Mouse (Mus musculus) ES-Bruce4 (cell line): Measurements from ENCODE around the gene Usf1.

ENCODE experiments used
- CTCF ChIP-seq: IDR thresholded peaks from one replicate; pipeline ENCODE4 v1.8.1; 2011; ENCODE audit warnings: low read depth, low read length
- POLR2A ChIP-seq: IDR thresholded peaks from one replicate; pipeline ENCODE4 v1.8.1; 2011; ENCODE audit warnings: low read length; ENCODE audit not compliant: insufficient read depth

DNA sequence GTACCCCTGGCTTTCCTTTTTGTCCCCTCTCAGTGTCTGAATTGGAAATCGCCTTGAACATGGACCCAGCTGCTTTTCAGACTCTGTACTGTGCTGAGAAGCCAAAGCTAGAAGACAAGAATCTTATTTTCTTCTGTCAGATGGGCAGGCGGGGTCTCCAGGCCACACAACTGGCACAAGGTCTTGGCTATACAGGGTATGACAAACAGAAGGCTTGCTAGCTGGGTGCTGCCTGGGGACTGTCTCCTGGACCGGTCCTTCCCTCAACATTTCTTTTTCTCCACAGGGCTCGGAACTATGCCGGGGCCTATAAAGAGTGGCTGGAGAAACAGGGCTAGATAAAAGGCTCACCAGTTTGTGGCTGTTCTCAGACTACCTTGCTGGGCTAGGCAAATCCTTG is 8.8 kb downstream of the Usf1 start:
- TF ChIP-seq CTCF = no peak
- TF ChIP-seq POLR2A = no peak
